In genomic region chr5:23440572-23440971, GRCm38 (mm10) we compare ENCODE assay signal across 19 mouse cellular contexts. TPM values are rescaled to one million over a fixed set of nuclear protein-coding genes. Genes with fewer than 3 reads are reported as not detected.
DNase-seq lines count a peak whose midpoint lies in the region; ATAC-seq and TF ChIP-seq lines count a peak whose summit lies in the region.
"Had no signal": no experiment of that assay in that cellular context is flagged by ENCODE, and none has a peak within 500 bp of the region (broad histone marks: within the 10 kb centered on the region; RNA-seq: fewer than 3 reads in every experiment).

No protein-coding gene starts in this region.

- TF ChIP-seq POLR2A in liver, adult 2 months (IDR thresholded peaks at IDR 0.05; ENCODE audit: extremely low read depth, insufficient read depth, low read length): no peak

- no peaks in the 10 kb centered on the region for H3K36me3 ChIP-seq in liver, adult 2 months (ENCODE audit: control insufficient read depth, insufficient read depth, low read length)
- no peaks in the 10 kb centered on the region for H3K36me3 ChIP-seq in liver, embryonic 11.5 days (ENCODE audit: control insufficient read depth, insufficient read depth, low read length)
- H3K36me3 ChIP-seq in stomach, postnatal 0 days (ENCODE audit: control insufficient read depth, insufficient read depth, low read length): no peaks in the 10 kb centered on the region
- H3K36me3 ChIP-seq: G1E had no signal

- no peak for TF ChIP-seq CTCF in liver, adult 2 months (IDR thresholded peaks at IDR 0.05; ENCODE audit: low read depth, low read length)
- no peak for TF ChIP-seq CTCF in stomach, postnatal 0 days (IDR thresholded peaks at IDR 0.05; ENCODE audit: low read depth)

- no peak overlapping the region for H3K27ac ChIP-seq in liver, adult 2 months (replicated peaks; ENCODE audit: insufficient read depth, low read depth, low read length)
- no peak overlapping the region for H3K27ac ChIP-seq in liver, embryonic 11.5 days (ENCODE audit: low read depth, low read length)
- no peak overlapping the region for H3K27ac ChIP-seq in stomach, postnatal 0 days (replicated peaks)

- no peak for ATAC-seq in liver, embryonic 11.5 days (replicated peaks; ENCODE audit: low FRiP score)
- peak; percentile 54; the same call in 1 of the 2 replicates for ATAC-seq in stomach, postnatal 0 days (ENCODE audit: low FRiP score, low TSS enrichment)
- ATAC-seq: activated CD4-positive, CD25-positive, alpha-beta regulatory T cell, adult 4 months; CD4-positive, CD25-positive, alpha-beta regulatory T cell, adult 4 months; Patski had no signal

- no peak overlapping the region for H3K9ac ChIP-seq in liver, adult 2 months (ENCODE audit: low read depth, low read length)
- H3K9ac ChIP-seq in liver, embryonic 11.5 days (ENCODE audit: low read depth, low read length): no peak overlapping the region
- no peak overlapping the region for H3K9ac ChIP-seq in stomach, postnatal 0 days (ENCODE audit: low read length)

- no peak for TF ChIP-seq EP300 in stomach, postnatal 0 days (optimal IDR thresholded peaks at IDR 0.05)

- no peaks in the 10 kb centered on the region for H3K9me3 ChIP-seq in liver, embryonic 11.5 days (ENCODE audit: control insufficient read depth, low read length)
- no peaks in the 10 kb centered on the region for H3K9me3 ChIP-seq in stomach, postnatal 0 days (ENCODE audit: control insufficient read depth, low read length)
- H3K9me3 ChIP-seq: G1E had no signal

- H3K4me2 ChIP-seq in liver, embryonic 11.5 days: no peak overlapping the region
- H3K4me2 ChIP-seq in stomach, postnatal 0 days (replicated peaks; ENCODE audit: low read depth): no peak overlapping the region

- H3K27me3 ChIP-seq in liver, adult 2 months (ENCODE audit: control insufficient read depth, insufficient read depth, low read length): no peaks in the 10 kb centered on the region
- no peaks in the 10 kb centered on the region for H3K27me3 ChIP-seq in liver, embryonic 11.5 days (replicated peaks; ENCODE audit: control insufficient read depth, insufficient read depth, low read length)
- H3K27me3 ChIP-seq in stomach, postnatal 0 days (ENCODE audit: control insufficient read depth, insufficient read depth, low read length): no peaks in the 10 kb centered on the region
- H3K27me3 ChIP-seq: CH12.LX, Patski had no signal

- DNase-seq in liver, adult 2 months (ENCODE audit: extremely low read depth, low read depth, low spot score): peak; percentile 59
- no peak for DNase-seq in liver, embryonic 11.5 days (ENCODE audit: low spot score)
- no peak for DNase-seq in stomach, postnatal 0 days (ENCODE audit: low spot score)
- DNase-seq in thymus, postnatal 4 days: no peak
- DNase-seq: adrenal gland, adult 2 months; adrenal gland, adult 8-10 months; adrenal gland, postnatal 10 days; adrenal gland, postnatal 14 days; adrenal gland, postnatal 25 days; adrenal gland, postnatal 36 days; B cell, adult 2 months; cerebellum, adult 11 months; cerebellum, adult 11-12 months; cerebellum, adult 18-20 months had no signal

- peaks cover 35% of the 10 kb centered on the region for H3K4me1 ChIP-seq in liver, adult 2 months (ENCODE audit: control insufficient read depth, insufficient read depth, low read length)
- H3K4me1 ChIP-seq in liver, embryonic 11.5 days (replicated peaks; ENCODE audit: control insufficient read depth, insufficient read depth, low read length): peaks cover 12% of the 10 kb centered on the region
- H3K4me1 ChIP-seq in stomach, postnatal 0 days (replicated peaks; ENCODE audit: control insufficient read depth, insufficient read depth): no peaks in the 10 kb centered on the region

- H3K4me3 ChIP-seq in liver, adult 2 months (ENCODE audit: insufficient read depth, low read depth, low read length): no peak overlapping the region
- no peak overlapping the region for H3K4me3 ChIP-seq in liver, embryonic 11.5 days (ENCODE audit: low read depth, low read length)
- H3K4me3 ChIP-seq in stomach, postnatal 0 days (ENCODE audit: low read depth, low read length): no peak overlapping the region

- H3K79me2 ChIP-seq in liver, adult 2 months (ENCODE audit: control insufficient read depth, insufficient read depth, low read length): peaks cover 15% of the 10 kb centered on the region; the same call in 1 of the 2 replicates

RNA-seq across cellular contexts. Expression of gene Kmt2e, which starts 6.3 kb away (rescaled TPM):
- 19.1 and 23.2 TPM in 2 replicates for total RNA-seq in liver, adult 2 months (2014; rRNA removed)
- polyA plus RNA-seq in liver, adult 2 months (2012; rRNA removed): 5.5 and 8.1 TPM in 2 replicates
- 57.7 and 59.5 TPM in 2 replicates for polyA plus RNA-seq in liver, embryonic 11.5 days (2014; fragmentation: Nextera tagmentation; extraction: Ambion mirVana)
- 51.9 and 54.8 TPM in 2 replicates for polyA plus RNA-seq in stomach, postnatal 0 days (2015; fragmentation: Nextera tagmentation; extraction: Ambion mirVana)
